Mouse (Mus musculus) embryonic facial prominence, embryonic 12.5 days (tissue): ENCODE measurements around the gene Ahcyl2. TPM values are rescaled to one million over a fixed set of nuclear protein-coding genes. Genes with fewer than 3 reads are reported as not detected.

Source experiments
- ATAC-seq: fragments of 200-750 bp; cut with Nextera tagmentation; 2 replicates; pipeline ENCODE4 v1.8.0; 2017; ENCODE audit not compliant: insufficient number of reproducible peaks, insufficient read depth, low FRiP score, low TSS enrichment
- H3K27ac ChIP-seq: fragments of 300-500 bp; sonication (generic); 2 replicates; pipeline ENCODE4 v1.5.1; 2016; ENCODE audit warnings: mild to moderate bottlenecking
- H3K27me3 ChIP-seq: fragments of 300-500 bp; sonication (generic); 2 replicates; pipeline ENCODE4 v1.6.1; 2016; ENCODE audit warnings: mild to moderate bottlenecking, moderate library complexity
- H3K36me3 ChIP-seq: fragments of 300-500 bp; sonication (generic); 2 replicates; pipeline ENCODE4 v1.6.1; 2016; ENCODE audit warnings: mild to moderate bottlenecking
- H3K4me1 ChIP-seq: fragments of 300-500 bp; sonication (generic); 2 replicates; pipeline ENCODE4 v1.6.1; 2016
- H3K4me2 ChIP-seq: fragments of 300-500 bp; sonication (generic); replicated peaks from 2 replicates; pipeline ENCODE4 v1.6.1; 2016; ENCODE audit warnings: mild to moderate bottlenecking, moderate library complexity
- H3K4me3 ChIP-seq: fragments of 300-500 bp; sonication (generic); 2 replicates; pipeline ENCODE4 v1.5.1; 2016; ENCODE audit warnings: mild to moderate bottlenecking
- H3K9ac ChIP-seq: fragments of 300-500 bp; sonication (generic); 2 replicates; pipeline ENCODE4 v1.6.1; 2016; ENCODE audit warnings: mild to moderate bottlenecking, moderate library complexity
- H3K9me3 ChIP-seq: fragments of 300-500 bp; sonication (generic); 2 replicates; pipeline ENCODE4 v1.6.1; 2016; ENCODE audit warnings: mild to moderate bottlenecking, moderate library complexity
- WGBS: fragments of 180-500 bp; shearing (Covaris S2); methylation state at CpG from one replicate; pipeline ENCODE4 v1.1.7; 2016; 5-methylcytosine and 5-hydroxymethylcytosine counted together
- polyA plus RNA-seq: library from polyadenylated mRNA; unstranded; fragments of >200 nt; fragmentation: Nextera tagmentation; extraction: Ambion mirVana; gene quantifications from 2 replicates; pipeline ENCODE4 v1.2.1, GENCODE M21; 2016

Gene Ahcyl2
- polyA plus RNA-seq, 1 experiment from 2014 or later: 20.5 TPM

GRCm38 (mm10) chr6:29838531-29838930 lies 70.7 kb downstream of the Ahcyl2 start:
- ATAC-seq: no peak
- Histone ChIP-seq H3K9me3 (no peaks in the 10 kb centered on the region), H3K4me3 (no peak overlapping the region), H3K27me3 (no peaks in the 10 kb centered on the region), H3K36me3 (no peaks in the 10 kb centered on the region), H3K27ac (no peak overlapping the region), H3K4me1 (no peaks in the 10 kb centered on the region), H3K4me2 (no peak overlapping the region), H3K9ac (no peak overlapping the region)
- 90% methylated on average over 3 of the region's 3 CpGs for WGBS

GRCm38 (mm10) chr6:29840008-29840407 lies 72.2 kb downstream of the Ahcyl2 start:
- no peak overlapping the region for H3K9ac ChIP-seq
- H3K4me1 ChIP-seq: no peaks in the 10 kb centered on the region
- WGBS: 97% methylated on average over 1 of the region's 1 CpGs
- H3K4me3 ChIP-seq: no peak overlapping the region
- no peaks in the 10 kb centered on the region for H3K36me3 ChIP-seq
- H3K27me3 ChIP-seq: no peaks in the 10 kb centered on the region
- no peak for ATAC-seq
- H3K27ac ChIP-seq: no peak overlapping the region
- no peak overlapping the region for H3K4me2 ChIP-seq
- H3K9me3 ChIP-seq: no peaks in the 10 kb centered on the region

- Histone ChIP-seq H3K27me3 (no peaks in the 10 kb centered on the region), H3K9ac (no peak overlapping the region), H3K4me2 (no peak overlapping the region), H3K27ac (no peak overlapping the region), H3K4me3 (no peak overlapping the region), H3K4me1 (no peaks in the 10 kb centered on the region), H3K36me3 (no peaks in the 10 kb centered on the region), H3K9me3 (no peaks in the 10 kb centered on the region)
- no peak for ATAC-seq
- 90% methylated on average over 2 of the region's 2 CpGs for WGBS
Observed at GRCm38 (mm10) chr6:29841461-29841860, 73.7 kb downstream of the Ahcyl2 start.

GRCm38 (mm10) chr6:29847643-29848166 lies 79.9 kb downstream of the Ahcyl2 start:
- no peaks in the 10 kb centered on the region for H3K36me3 ChIP-seq
- H3K27ac ChIP-seq: no peak overlapping the region
- H3K4me2 ChIP-seq: no peak overlapping the region
- no peaks in the 10 kb centered on the region for H3K4me1 ChIP-seq
- no peaks in the 10 kb centered on the region for H3K9me3 ChIP-seq
- no peaks in the 10 kb centered on the region for H3K27me3 ChIP-seq
- no peak overlapping the region for H3K4me3 ChIP-seq
- WGBS: 79% methylated on average over 5 of the region's 5 CpGs
- no peak overlapping the region for H3K9ac ChIP-seq
- ATAC-seq: no peak

- no peak overlapping the region for H3K27ac ChIP-seq
- ATAC-seq: no peak
- H3K4me1 ChIP-seq: 0 out of 2 replicates have a peak, but pooled peaks cover 5% of the 10 kb centered on the region
- H3K36me3 ChIP-seq: no peaks in the 10 kb centered on the region
- WGBS: 65% methylated on average over 3 of the region's 3 CpGs
- H3K9ac ChIP-seq: no peak overlapping the region
- H3K27me3 ChIP-seq: no peaks in the 10 kb centered on the region
- H3K4me2 ChIP-seq: no peak overlapping the region
- H3K9me3 ChIP-seq: no peaks in the 10 kb centered on the region
- no peak overlapping the region for H3K4me3 ChIP-seq
Observed at GRCm38 (mm10) chr6:29848808-29849207, 81.0 kb downstream of the Ahcyl2 start.

GRCm38 (mm10) chr6:29850096-29850495 lies 82.3 kb downstream of the Ahcyl2 start:
- Histone ChIP-seq H3K4me3 (no peak overlapping the region), H3K27ac (no peak overlapping the region), H3K9ac (no peak overlapping the region), H3K9me3 (no peaks in the 10 kb centered on the region), H3K4me2 (no peak overlapping the region), H3K36me3 (no peaks in the 10 kb centered on the region), H3K27me3 (no peaks in the 10 kb centered on the region), H3K4me1 (0 out of 2 replicates have a peak, but pooled peaks cover 6% of the 10 kb centered on the region)
- WGBS: 85% methylated on average over 1 of the region's 1 CpGs
- no peak for ATAC-seq

GRCm38 (mm10) chr6:29850747-29851146 lies 82.9 kb downstream of the Ahcyl2 start:
- ATAC-seq: no peak
- WGBS: 61% methylated on average over 2 of the region's 2 CpGs

GRCm38 (mm10) chr6:29851873-29852272 lies 84.1 kb downstream of the Ahcyl2 start:
- Histone ChIP-seq H3K4me3 (no peak overlapping the region), H3K9me3 (no peaks in the 10 kb centered on the region), H3K9ac (no peak overlapping the region), H3K36me3 (no peaks in the 10 kb centered on the region), H3K4me2 (no peak overlapping the region), H3K27me3 (no peaks in the 10 kb centered on the region), H3K27ac (no peak overlapping the region), H3K4me1 (0 out of 2 replicates have a peak, but pooled peaks cover 6% of the 10 kb centered on the region)
- 84% methylated on average over 3 of the region's 3 CpGs for whole genome bisulfite sequencing
- no peak for ATAC-seq

More at GRCm38 (mm10) chr6:29850747-29851146, 82.9 kb downstream of the Ahcyl2 start:
- 0 out of 2 replicates have a peak, but pooled peaks cover 6% of the 10 kb centered on the region for H3K4me1 ChIP-seq
- H3K9ac ChIP-seq: no peak overlapping the region
- no peaks in the 10 kb centered on the region for H3K27me3 ChIP-seq
- no peaks in the 10 kb centered on the region for H3K36me3 ChIP-seq
- no peak overlapping the region for H3K27ac ChIP-seq
- H3K4me3 ChIP-seq: no peak overlapping the region
- no peak overlapping the region for H3K4me2 ChIP-seq
- H3K9me3 ChIP-seq: no peaks in the 10 kb centered on the region

- Histone ChIP-seq H3K9ac (peak overlapping the region; percentile 15; the same call in 1 of the 2 replicates), H3K4me1 (0 out of 2 replicates have a peak, but pooled peaks cover 6% of the 10 kb centered on the region), H3K27me3 (no peaks in the 10 kb centered on the region), H3K27ac (peak overlapping the region; percentile 50; the same call in 1 of the 2 replicates), H3K4me2 (peak overlapping the region; percentile 42), H3K4me3 (no peak overlapping the region), H3K36me3 (no peaks in the 10 kb centered on the region), H3K9me3 (no peaks in the 10 kb centered on the region)
- ATAC-seq: peak; percentile 80; the same call in 1 of the 2 replicates
- 25% methylated on average over 12 of the region's 12 CpGs for WGBS
Observed at GRCm38 (mm10) chr6:29853213-29853899, 85.5 kb downstream of the Ahcyl2 start.

- no peaks in the 10 kb centered on the region for H3K27me3 ChIP-seq
Observed at GRCm38 (mm10) chr6:29853900-29854390, 86.1 kb downstream of the Ahcyl2 start.

GRCm38 (mm10) chr6:29858619-29859018 lies 90.8 kb downstream of the Ahcyl2 start:
- no peaks in the 10 kb centered on the region for H3K36me3 ChIP-seq
- no peak for ATAC-seq
- 78% methylated on average over 6 of the region's 6 CpGs for WGBS
- H3K4me3 ChIP-seq: no peak overlapping the region
- H3K27ac ChIP-seq: no peak overlapping the region
- H3K4me1 ChIP-seq: 0 out of 2 replicates have a peak, but pooled peaks cover 3% of the 10 kb centered on the region
- no peaks in the 10 kb centered on the region for H3K9me3 ChIP-seq
- H3K27me3 ChIP-seq: no peaks in the 10 kb centered on the region
- H3K9ac ChIP-seq: no peak overlapping the region
- no peak overlapping the region for H3K4me2 ChIP-seq

More at GRCm38 (mm10) chr6:29853900-29854390, 86.1 kb downstream of the Ahcyl2 start:
- 87% methylated on average over 6 of the region's 6 CpGs for WGBS
- Histone ChIP-seq H3K9ac (peak overlapping the region; percentile 15; the same call in 1 of the 2 replicates), H3K9me3 (no peaks in the 10 kb centered on the region), H3K4me2 (peak overlapping the region; percentile 42; the same call in 1 of the 2 replicates), H3K27ac (peak overlapping the region; percentile 50; the same call in 1 of the 2 replicates), H3K36me3 (no peaks in the 10 kb centered on the region), H3K4me1 (0 out of 2 replicates have a peak, but pooled peaks cover 6% of the 10 kb centered on the region), H3K4me3 (no peak overlapping the region)
- no peak for ATAC-seq

GRCm38 (mm10) chr6:29859344-29859743 lies 91.5 kb downstream of the Ahcyl2 start:
- ATAC-seq: no peak
- no peak overlapping the region for H3K4me2 ChIP-seq
- H3K9ac ChIP-seq: no peak overlapping the region
- H3K27ac ChIP-seq: no peak overlapping the region
- H3K4me1 ChIP-seq: no peaks in the 10 kb centered on the region
- no peaks in the 10 kb centered on the region for H3K36me3 ChIP-seq
- H3K9me3 ChIP-seq: no peaks in the 10 kb centered on the region
- no peaks in the 10 kb centered on the region for H3K27me3 ChIP-seq
- H3K4me3 ChIP-seq: no peak overlapping the region
- WGBS: 61% methylated on average over 4 of the region's 4 CpGs
